ENCODE assay signal across 8 mouse cellular contexts in genomic region chr8:91378846-91379499, GRCm38 (mm10).
DNase-seq lines count a peak whose midpoint lies in the region; ATAC-seq and TF ChIP-seq lines count a peak whose summit lies in the region.

No protein-coding gene starts in this region.

- H3K27me3 ChIP-seq in Patski = no peaks in the 10 kb centered on the region
- no peaks in the 10 kb centered on the region for H3K27me3 ChIP-seq in hindbrain, postnatal 0 days (ENCODE audit: insufficient read depth, low read length)

- TF ChIP-seq CTCF in Patski (IDR thresholded peaks at IDR 0.05) = peak; percentile 97
- peak; percentile 90 for TF ChIP-seq CTCF in hindbrain, postnatal 0 days (IDR thresholded peaks at IDR 0.05; ENCODE audit: low read depth)

- 69% methylated on average over 13 of the region's 13 CpGs for WGBS in hindbrain, postnatal 0 days

- no peak overlapping the region for H3K27ac ChIP-seq in hindbrain, postnatal 0 days

- peak; percentile 98 for ATAC-seq in Patski
- ATAC-seq in hindbrain, postnatal 0 days = peak; percentile 82

- no peaks in the 10 kb centered on the region for H3K36me3 ChIP-seq in hindbrain, postnatal 0 days (ENCODE audit: insufficient read depth, low read length)

- no peaks in the 10 kb centered on the region for H3K9me3 ChIP-seq in hindbrain, postnatal 0 days (ENCODE audit: low read length)

- DNase-seq in Patski (ENCODE audit: low read depth, low spot score) = peak; percentile 94
- peak; percentile 71 for DNase-seq in cerebellum, adult 9-11 months
- DNase-seq in frontal cortex, postnatal 14 days (ENCODE audit: low spot score in 2 of 2) = peak; percentile 36 to 70
- DNase-seq in hindbrain, postnatal 0 days (ENCODE audit: low spot score) = peak; percentile 88
- DNase-seq in left cerebral cortex, adult 18-20 months (ENCODE audit: low spot score in 2 of 2) = peak; percentile 75 to 81
- peak; percentile 83 for DNase-seq in lung, postnatal 4 days
- DNase-seq in right cerebral cortex, postnatal 25 days = peak; percentile 70
- DNase-seq in urinary bladder, postnatal 4 days (ENCODE audit: low spot score in 2 of 2) = peak; percentile 48 to 74

- no peak overlapping the region for H3K4me3 ChIP-seq in hindbrain, postnatal 0 days (ENCODE audit: low read length)

- no peak overlapping the region for H3K4me2 ChIP-seq in hindbrain, postnatal 0 days (ENCODE audit: low read depth, low read length)

- CTCF ChIA-PET in Patski (lab: Charles Lee) = interaction anchor here (0.8 to 4.7 kb wide), 19 partner anchors 9 to 1001 kb away, joined by 3 to 27 read pairs (median 5); no protein-coding TSS in a partner anchor

- POLR2A ChIA-PET in Patski (lab: Charles Lee) = interaction anchor here (1.0 to 1.5 kb wide), 6 partner anchors 10 to 422 kb away, joined by 3 to 7 read pairs (median 4); no protein-coding TSS in a partner anchor

- peaks cover 11% of the 10 kb centered on the region for H3K4me1 ChIP-seq in hindbrain, postnatal 0 days (ENCODE audit: insufficient read depth, low read length)

- in situ Hi-C loops in Patski (cut with MboI; ENCODE audit: low pct_unique_long_range_greater_than_20kb) = loop anchor here (10.0 to 25.0 kb wide), 3 partner anchors 633 to 1458 kb away; partner anchors contain the start of gene Mmp2

- H3K9ac ChIP-seq in hindbrain, postnatal 0 days (replicated peaks; ENCODE audit: low read length) = no peak overlapping the region
